Mouse (Mus musculus) heart, postnatal 0 days (tissue): ENCODE results near the gene Elfn1.

Experiments
- CTCF ChIP-seq: IDR thresholded peaks from 2 replicates; pipeline ENCODE4 v1.5.1; 2016; ENCODE audit warnings: antibody characterized with exemption, control low read depth, low read depth
- EP300 ChIP-seq: IDR thresholded peaks from 2 replicates; pipeline ENCODE4 v1.6.1; 2016; ENCODE audit warnings: antibody characterized with exemption, low read depth

GRCm38 (mm10) chr5:139979371-139979770 is 71.6 kb downstream of the Elfn1 start:
- TF ChIP-seq CTCF (no peak), EP300 (no peak)
